9 mouse cellular contexts compared by ENCODE assay signal in genomic region chr3:101078344-101078743, GRCm38 (mm10). TPM values are rescaled to one million over a fixed set of nuclear protein-coding genes. Genes with fewer than 3 reads are reported as not detected.
DNase-seq lines count a peak whose midpoint lies in the region; ATAC-seq and TF ChIP-seq lines count a peak whose summit lies in the region.
"Had no signal": no experiment of that assay in that cellular context is flagged by ENCODE, and none has a peak within 500 bp of the region (broad histone marks: within the 10 kb centered on the region; RNA-seq: fewer than 3 reads in every experiment).

No protein-coding gene starts in this region.

- no peak for TF ChIP-seq POLR2A in heart, adult 2 months (IDR thresholded peaks at IDR 0.05; ENCODE audit: insufficient read depth, low read depth, low read length)

- peak; percentile 66 to 74 for DNase-seq in heart, adult 2 months
- DNase-seq in urinary bladder, postnatal 4 days (ENCODE audit: low spot score in 2 of 2) = peak; percentile 71
- DNase-seq in urinary bladder, adult 18-20 months (ENCODE audit: low spot score in 2 of 2) = no peak
- DNase-seq in heart, postnatal 4 days = peak; percentile 82
- no peak for DNase-seq in embryo, embryonic 10.5 days (ENCODE audit: low spot score)
- no peak for DNase-seq in Muller cell, postnatal 12 days (ENCODE audit: inconsistent ontology term)
- DNase-seq in spleen, postnatal 14 days (ENCODE audit: low spot score in 2 of 2) = no peak

- peaks cover 9% of the 10 kb centered on the region for H3K4me1 ChIP-seq in heart, adult 2 months (ENCODE audit: control insufficient read depth, insufficient read depth, low read length)
- H3K4me1 ChIP-seq in heart, embryonic 11.5 days (ENCODE audit: control insufficient read depth, insufficient read depth, low read length) = peaks cover 7% of the 10 kb centered on the region

- no peaks in the 10 kb centered on the region for H3K36me3 ChIP-seq in heart, adult 2 months (ENCODE audit: control insufficient read depth, insufficient read depth, low read length)
- peaks cover 5% of the 10 kb centered on the region for H3K36me3 ChIP-seq in heart, embryonic 11.5 days (ENCODE audit: control insufficient read depth, insufficient read depth, low read length)

- H3K9me3 ChIP-seq in heart, embryonic 11.5 days (replicated peaks; ENCODE audit: control insufficient read depth, low read length) = no peaks in the 10 kb centered on the region
- H3K9me3 ChIP-seq: midbrain, embryonic 13.5 days had no signal

- H3K9ac ChIP-seq in heart, adult 2 months (ENCODE audit: low read depth, low read length) = no peak overlapping the region
- H3K9ac ChIP-seq in heart, embryonic 11.5 days (ENCODE audit: low read depth, low read length) = no peak overlapping the region
- H3K9ac ChIP-seq: midbrain, embryonic 13.5 days had no signal

- H3K27me3 ChIP-seq in heart, adult 2 months (ENCODE audit: control insufficient read depth, insufficient read depth, low read length) = no peaks in the 10 kb centered on the region
- no peaks in the 10 kb centered on the region for H3K27me3 ChIP-seq in heart, embryonic 11.5 days (ENCODE audit: control insufficient read depth, insufficient read depth, low read length)
- H3K27me3 ChIP-seq: midbrain, embryonic 13.5 days had no signal

- WGBS in heart, adult 2 months = 34% methylated on average over 1 of the region's 1 CpGs
- WGBS in heart, embryonic 11.5 days (ENCODE audit: insufficient replicate concordance) = 86% methylated on average over 1 of the region's 1 CpGs

- H3K4me3 ChIP-seq in heart, adult 2 months = no peak overlapping the region
- H3K4me3 ChIP-seq in heart, embryonic 11.5 days (ENCODE audit: low read depth, low read length) = no peak overlapping the region
- H3K4me3 ChIP-seq: midbrain, embryonic 13.5 days had no signal

- TF ChIP-seq CTCF in heart, adult 2 months (IDR thresholded peaks at IDR 0.05) = no peak

- ATAC-seq in heart, embryonic 11.5 days (replicated peaks; ENCODE audit: insufficient number of reproducible peaks, low FRiP score, low TSS enrichment) = no peak
- ATAC-seq: midbrain, embryonic 13.5 days had no signal

- no peaks in the 10 kb centered on the region for H3K79me2 ChIP-seq in heart, adult 2 months (replicated peaks; ENCODE audit: control insufficient read depth, insufficient read depth, low read length)

- no peak for TF ChIP-seq EP300 in heart, adult 2 months (IDR thresholded peaks at IDR 0.05; ENCODE audit: insufficient read depth, low read depth, low read length)

- intact Hi-C loops in heart, adult 2 months (cut with DNase I) = no loop called here

- no peak overlapping the region for H3K27ac ChIP-seq in heart, adult 2 months
- no peak overlapping the region for H3K27ac ChIP-seq in heart, embryonic 11.5 days (ENCODE audit: low read depth, low read length)
- H3K27ac ChIP-seq: midbrain, embryonic 13.5 days had no signal

- H3K4me2 ChIP-seq in heart, embryonic 11.5 days = no peak overlapping the region
- H3K4me2 ChIP-seq: midbrain, embryonic 13.5 days had no signal

RNA-seq across cellular contexts. Expression of gene Ptgfrn, which starts 31.7 kb away (rescaled TPM):
- total RNA-seq in heart, adult 2 months (2021) = 10 to 100 TPM; 19.4 to 25.1 TPM
- 18.5 and 27.2 TPM in 2 replicates for polyA plus RNA-seq in heart, adult 2 months (2012; rRNA removed)
- polyA plus RNA-seq in heart, embryonic 11.5 days (2014; fragmentation: Nextera tagmentation; extraction: Ambion mirVana) = 7.4 and 8.3 TPM in 2 replicates
- 10 to 100 TPM; 87.6 to 89.2 TPM for total RNA-seq in heart, postnatal 4 days (2021)

RNA-seq across cellular contexts. Expression of gene Cd101, which starts 49.0 kb away (rescaled TPM):
- under 1 TPM; 0.13 to 0.23 TPM for total RNA-seq in heart, adult 2 months (2021)
- polyA plus RNA-seq in heart, adult 2 months (2012; rRNA removed) = 0.41 and 0.50 TPM in 2 replicates
- polyA plus RNA-seq in heart, embryonic 11.5 days (2014; fragmentation: Nextera tagmentation; extraction: Ambion mirVana) = 0.26 and 0.45 TPM in 2 replicates
- 1 to 10 TPM in 1 of 2 experiments, under 1 TPM in 1; 0.74 to 1.0 TPM for total RNA-seq in heart, postnatal 4 days (2021)
- polyA plus RNA-seq: midbrain, embryonic 13.5 days had no signal

Comparison
In these comparisons a context has a peak if more than half of its experiments do, and no peak if none do; other contexts are left out.
1. DNase-seq: peak in heart, adult 2 months (2 of 2), urinary bladder, postnatal 4 days (2 of 2) and heart, postnatal 4 days (single experiment); none in urinary bladder, adult 18-20 months (0 of 2), embryo, embryonic 10.5 days (single experiment), Muller cell, postnatal 12 days (single experiment) and spleen, postnatal 14 days (0 of 2).